Mouse (Mus musculus): ENCODE data around the gene Cd164l2. TPM values are rescaled to one million over a fixed set of nuclear protein-coding genes. Genes with fewer than 3 reads are reported as not detected.

Cd164l2 gene
- polyA plus RNA-seq, 1 experiment from 2014 or later = 11.6 TPM

- Histone ChIP-seq H3K4me3 (ENCODE audit: low read depth, low read length) (no peak overlapping the region), H3K4me1 (ENCODE audit: control insufficient read depth, insufficient read depth, low read length) (peaks cover 28% of the 10 kb centered on the region), H3K36me3 (ENCODE audit: control insufficient read depth, insufficient read depth, low read length) (no peaks in the 10 kb centered on the region; the same call in 1 of the 2 replicates), H3K4me2 (replicated peaks; ENCODE audit: low read depth, low read length) (no peak overlapping the region), H3K27me3 (ENCODE audit: control insufficient read depth, insufficient read depth, low read length) (no peaks in the 10 kb centered on the region), H3K27ac (ENCODE audit: low read length) (peak overlapping the region; percentile 61; the same call in 1 of the 2 replicates), H3K9ac (replicated peaks; ENCODE audit: low read depth, low read length) (0 out of 2 replicates have a peak overlapping the region, but pooled peaks have one; percentile 3), H3K9me3 (ENCODE audit: control insufficient read depth, low read depth, low read length) (no peaks in the 10 kb centered on the region)
- ATAC-seq (ENCODE audit: insufficient number of reproducible peaks, insufficient read depth, low FRiP score, low read depth) = no peak
- 14% methylated on average over 7 of the region's 7 CpGs for WGBS
These were observed 7.6 kb upstream of the Cd164l2 start for GRCm38 (mm10) chr4:133204379-133204778.

DNA sequence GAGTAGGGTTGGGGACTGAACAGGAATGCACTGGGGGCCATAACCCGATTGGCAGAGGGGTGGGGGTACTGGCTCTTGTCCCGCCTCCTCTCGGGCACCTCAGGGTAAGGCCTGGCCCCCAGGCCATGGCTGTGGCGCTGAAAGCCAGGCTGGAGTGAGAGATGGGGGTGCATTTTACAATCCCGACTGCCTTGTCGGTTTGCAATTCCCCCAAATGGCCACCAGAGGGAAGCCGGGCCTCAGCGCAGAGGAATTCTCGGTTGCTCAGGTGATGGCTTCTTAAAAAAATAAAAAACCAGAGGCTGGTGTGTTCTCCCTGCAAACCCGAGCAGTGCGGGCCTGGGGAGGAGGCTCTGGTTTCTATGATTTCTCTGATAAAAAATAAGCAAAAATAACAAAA is 2.6 kb upstream of the Cd164l2 start:
- H3K27ac ChIP-seq (ENCODE audit: low read length) = no peak overlapping the region
- H3K36me3 ChIP-seq (ENCODE audit: control insufficient read depth, insufficient read depth, low read length) = no peaks in the 10 kb centered on the region
- no peaks in the 10 kb centered on the region for H3K9me3 ChIP-seq (ENCODE audit: control insufficient read depth, low read depth, low read length)
- no peak overlapping the region for H3K4me2 ChIP-seq (replicated peaks; ENCODE audit: low read depth, low read length)
- ATAC-seq (ENCODE audit: insufficient number of reproducible peaks, insufficient read depth, low FRiP score, low read depth) = no peak
- no peak overlapping the region for H3K9ac ChIP-seq (replicated peaks; ENCODE audit: low read depth, low read length)
- H3K27me3 ChIP-seq (ENCODE audit: control insufficient read depth, insufficient read depth, low read length) = no peaks in the 10 kb centered on the region
- H3K4me3 ChIP-seq (ENCODE audit: low read depth, low read length) = no peak overlapping the region
- 4% methylated on average over 11 of the region's 11 CpGs for WGBS
- H3K4me1 ChIP-seq (ENCODE audit: control insufficient read depth, insufficient read depth, low read length) = peaks cover 21% of the 10 kb centered on the region; the same call in 1 of the 2 replicates

DNA sequence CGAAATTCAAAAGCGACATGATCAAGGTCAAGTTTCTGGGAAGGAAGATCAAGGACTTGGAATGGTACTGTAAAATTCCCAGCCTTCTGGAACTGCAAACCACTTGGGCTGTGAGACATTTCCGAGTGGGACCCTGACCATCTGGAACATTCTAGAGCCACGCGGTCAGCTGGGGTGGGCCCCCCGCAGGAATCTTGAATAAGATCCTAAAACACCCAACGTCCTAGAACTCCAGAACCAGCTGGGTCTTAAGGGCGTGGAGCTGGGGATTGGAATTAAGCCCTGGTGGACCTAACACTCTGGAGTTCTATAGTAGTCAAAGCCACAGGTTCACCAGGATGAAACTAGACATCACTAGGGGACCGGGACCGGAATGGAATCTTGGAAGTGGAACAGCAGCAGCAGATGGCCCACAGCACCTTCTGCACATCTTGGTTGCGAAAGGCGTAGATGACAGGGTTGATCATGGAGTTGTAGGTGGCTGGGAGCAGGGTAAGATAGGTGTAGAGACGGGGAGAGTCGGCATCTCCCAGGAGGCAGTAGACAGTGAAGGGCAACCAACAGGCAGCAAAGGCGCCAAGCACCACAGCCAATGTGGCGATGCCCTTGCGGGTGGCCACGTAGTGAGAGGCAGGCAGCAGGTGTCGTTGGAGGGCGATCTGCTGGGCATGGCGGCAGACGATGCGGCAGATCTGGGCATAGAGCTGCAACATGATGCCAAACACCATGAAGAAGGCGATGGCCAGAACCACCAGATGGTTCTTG is 1.7 kb upstream of the Cd164l2 start:
- H3K4me3 ChIP-seq (ENCODE audit: low read depth, low read length) = no peak overlapping the region
- WGBS = 94% methylated on average over 24 of the region's 24 CpGs

GRCm38 (mm10) chr4:133210788-133211390 is 1.0 kb upstream of the Cd164l2 start:
- no peaks in the 10 kb centered on the region for H3K27me3 ChIP-seq (ENCODE audit: control insufficient read depth, insufficient read depth, low read length)
- no peak overlapping the region for H3K4me2 ChIP-seq (replicated peaks; ENCODE audit: low read depth, low read length)
- H3K27ac ChIP-seq (ENCODE audit: low read length) = no peak overlapping the region
- 96% methylated on average over 19 of the region's 19 CpGs for WGBS
- no peak overlapping the region for H3K9ac ChIP-seq (replicated peaks; ENCODE audit: low read depth, low read length)
- H3K36me3 ChIP-seq (ENCODE audit: control insufficient read depth, insufficient read depth, low read length) = no peaks in the 10 kb centered on the region
- H3K4me1 ChIP-seq (ENCODE audit: control insufficient read depth, insufficient read depth, low read length) = peaks cover 15% of the 10 kb centered on the region; the same call in 1 of the 2 replicates
- H3K4me3 ChIP-seq (ENCODE audit: low read depth, low read length) = no peak overlapping the region
- no peaks in the 10 kb centered on the region for H3K9me3 ChIP-seq (ENCODE audit: control insufficient read depth, low read depth, low read length)
- no peak for ATAC-seq (ENCODE audit: insufficient number of reproducible peaks, insufficient read depth, low FRiP score, low read depth)

More for the DNA sequence above, 1.7 kb upstream of the Cd164l2 start:
- Histone ChIP-seq H3K4me1 (ENCODE audit: control insufficient read depth, insufficient read depth, low read length) (peaks cover 15% of the 10 kb centered on the region; the same call in 1 of the 2 replicates), H3K36me3 (ENCODE audit: control insufficient read depth, insufficient read depth, low read length) (no peaks in the 10 kb centered on the region), H3K9ac (replicated peaks; ENCODE audit: low read depth, low read length) (no peak overlapping the region), H3K27ac (ENCODE audit: low read length) (no peak overlapping the region), H3K9me3 (ENCODE audit: control insufficient read depth, low read depth, low read length) (no peaks in the 10 kb centered on the region), H3K27me3 (ENCODE audit: control insufficient read depth, insufficient read depth, low read length) (no peaks in the 10 kb centered on the region), H3K4me2 (replicated peaks; ENCODE audit: low read depth, low read length) (no peak overlapping the region)
- no peak for ATAC-seq (ENCODE audit: insufficient number of reproducible peaks, insufficient read depth, low FRiP score, low read depth)

DNA sequence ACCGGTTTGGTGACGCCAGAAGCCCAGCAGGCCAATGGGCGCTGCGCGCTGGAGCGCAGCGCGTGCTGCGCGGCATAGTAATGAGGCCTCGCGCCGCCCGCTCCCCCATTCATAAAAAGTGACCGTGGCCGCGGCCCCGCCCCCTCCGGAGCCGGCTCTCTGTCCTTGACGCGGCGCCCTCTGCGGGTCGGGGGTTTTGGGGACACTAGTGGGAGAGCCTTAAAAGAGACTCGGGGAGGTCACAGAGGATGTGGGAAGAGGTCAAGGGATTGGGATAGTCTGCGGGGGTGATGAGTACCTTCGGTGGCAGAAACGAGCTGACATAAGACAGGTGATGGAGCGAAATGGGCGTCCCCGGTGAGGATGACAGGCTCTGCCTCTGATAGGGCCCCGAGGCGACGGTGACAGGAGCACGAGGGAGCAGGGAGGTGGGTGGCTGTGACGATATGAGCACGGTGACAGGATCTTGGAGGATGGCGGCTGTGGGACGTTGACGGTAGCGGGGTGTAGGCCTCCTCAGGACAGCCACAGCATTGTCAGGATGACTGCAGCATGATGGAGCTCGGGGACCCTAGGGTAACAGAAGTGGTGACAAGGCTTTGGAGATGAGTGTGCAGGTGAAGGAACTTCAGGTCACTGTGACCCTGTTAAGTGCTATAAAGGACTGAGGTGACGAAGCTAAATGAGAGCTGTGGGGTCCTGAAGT is 784 bp downstream of the Cd164l2 start:
- ATAC-seq (ENCODE audit: insufficient number of reproducible peaks, insufficient read depth, low FRiP score, low read depth) = peak; percentile 67
- WGBS = 1% methylated on average over 44 of the region's 44 CpGs
- Histone ChIP-seq H3K4me2 (replicated peaks; ENCODE audit: low read depth, low read length) (peak overlapping the region; percentile 99), H3K4me1 (ENCODE audit: control insufficient read depth, insufficient read depth, low read length) (peaks cover 15% of the 10 kb centered on the region; the same call in 1 of the 2 replicates), H3K9ac (replicated peaks; ENCODE audit: low read depth, low read length) (peak overlapping the region; percentile 42; the same call in 1 of the 2 replicates), H3K36me3 (ENCODE audit: control insufficient read depth, insufficient read depth, low read length) (no peaks in the 10 kb centered on the region), H3K27ac (ENCODE audit: low read length) (no peak overlapping the region), H3K27me3 (ENCODE audit: control insufficient read depth, insufficient read depth, low read length) (no peaks in the 10 kb centered on the region), H3K4me3 (ENCODE audit: low read depth, low read length) (peak overlapping the region; percentile 64), H3K9me3 (ENCODE audit: control insufficient read depth, low read depth, low read length) (no peaks in the 10 kb centered on the region)

DNA sequence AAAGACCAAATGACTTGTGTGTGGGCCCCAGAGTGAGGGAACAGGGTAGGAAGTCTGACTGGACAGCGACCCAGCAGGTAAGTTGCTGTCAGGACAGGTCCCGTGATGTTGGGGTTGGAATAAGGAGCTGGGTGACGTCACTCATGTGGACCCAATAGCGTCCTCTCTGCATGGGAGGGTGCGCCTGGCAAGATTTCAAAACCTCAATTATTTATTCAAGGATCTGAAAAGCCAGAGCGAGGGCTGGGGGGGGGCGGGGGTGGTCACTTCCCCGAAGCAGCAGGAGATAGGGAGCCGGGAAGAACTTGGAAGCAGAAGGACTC is 1.3 kb downstream of the Cd164l2 start:
- Histone ChIP-seq H3K9me3 (ENCODE audit: control insufficient read depth, low read depth, low read length) (no peaks in the 10 kb centered on the region), H3K27ac (ENCODE audit: low read length) (no peak overlapping the region), H3K36me3 (ENCODE audit: control insufficient read depth, insufficient read depth, low read length) (no peaks in the 10 kb centered on the region), H3K4me2 (replicated peaks; ENCODE audit: low read depth, low read length) (peak overlapping the region; percentile 99), H3K4me3 (ENCODE audit: low read depth, low read length) (no peak overlapping the region), H3K4me1 (ENCODE audit: control insufficient read depth, insufficient read depth, low read length) (peaks cover 15% of the 10 kb centered on the region; the same call in 1 of the 2 replicates), H3K9ac (replicated peaks; ENCODE audit: low read depth, low read length) (no peak overlapping the region), H3K27me3 (ENCODE audit: control insufficient read depth, insufficient read depth, low read length) (no peaks in the 10 kb centered on the region)
- no peak for ATAC-seq (ENCODE audit: insufficient number of reproducible peaks, insufficient read depth, low FRiP score, low read depth)
- 0% methylated on average over 9 of the region's 9 CpGs for WGBS

DNA sequence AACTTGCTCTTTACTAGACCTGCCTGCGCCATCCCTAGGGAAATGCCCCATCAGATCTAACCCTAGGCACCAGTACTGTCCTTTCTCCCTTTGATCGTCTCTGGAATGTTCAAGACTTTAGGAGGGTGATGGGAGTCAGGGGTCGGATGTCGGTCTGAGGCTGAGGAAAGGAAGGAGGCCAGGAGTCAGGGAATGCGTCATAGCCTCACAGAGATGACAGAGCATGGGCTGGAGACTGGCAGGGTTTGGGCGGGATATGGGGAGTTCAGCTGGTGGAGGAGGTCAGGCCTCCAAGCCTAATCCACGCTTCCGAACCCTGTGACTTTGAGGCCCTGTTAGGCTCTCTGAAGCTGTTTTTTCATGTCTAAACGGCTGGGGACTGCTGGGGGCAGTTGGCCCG is 1.7 kb downstream of the Cd164l2 start:
- Histone ChIP-seq H3K4me3 (ENCODE audit: low read depth, low read length) (no peak overlapping the region), H3K27ac (ENCODE audit: low read length) (no peak overlapping the region), H3K27me3 (ENCODE audit: control insufficient read depth, insufficient read depth, low read length) (no peaks in the 10 kb centered on the region), H3K36me3 (ENCODE audit: control insufficient read depth, insufficient read depth, low read length) (no peaks in the 10 kb centered on the region), H3K4me2 (replicated peaks; ENCODE audit: low read depth, low read length) (peak overlapping the region; percentile 99), H3K4me1 (ENCODE audit: control insufficient read depth, insufficient read depth, low read length) (peaks cover 15% of the 10 kb centered on the region; the same call in 1 of the 2 replicates), H3K9me3 (ENCODE audit: control insufficient read depth, low read depth, low read length) (no peaks in the 10 kb centered on the region), H3K9ac (replicated peaks; ENCODE audit: low read depth, low read length) (no peak overlapping the region)
- 11% methylated on average over 10 of the region's 10 CpGs for WGBS
- ATAC-seq (ENCODE audit: insufficient number of reproducible peaks, insufficient read depth, low FRiP score, low read depth) = no peak

DNA sequence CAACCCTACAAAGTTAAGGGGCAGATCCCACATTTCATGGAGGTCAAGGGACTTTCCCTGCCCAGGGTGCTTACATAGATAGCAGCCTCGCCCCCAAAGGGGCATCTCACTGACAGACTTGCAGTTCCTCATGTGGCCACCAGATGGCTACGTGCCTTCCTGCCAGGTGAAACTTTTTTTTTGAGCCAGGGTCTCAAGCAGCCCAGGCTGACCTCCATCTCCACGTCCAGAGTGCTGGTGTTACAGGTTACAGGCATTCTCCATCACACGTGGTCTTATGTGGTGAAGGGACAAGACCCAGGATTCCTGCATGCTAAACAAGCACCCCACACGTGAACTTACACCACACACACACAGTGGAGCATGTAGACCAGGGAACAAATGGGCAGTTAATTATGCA is 5.7 kb downstream of the Cd164l2 start:
- Histone ChIP-seq H3K27ac (ENCODE audit: low read length) (no peak overlapping the region), H3K4me3 (ENCODE audit: low read depth, low read length) (no peak overlapping the region), H3K4me2 (replicated peaks; ENCODE audit: low read depth, low read length) (no peak overlapping the region), H3K9ac (replicated peaks; ENCODE audit: low read depth, low read length) (no peak overlapping the region), H3K36me3 (ENCODE audit: control insufficient read depth, insufficient read depth, low read length) (no peaks in the 10 kb centered on the region), H3K4me1 (ENCODE audit: control insufficient read depth, insufficient read depth, low read length) (peaks cover 15% of the 10 kb centered on the region; the same call in 1 of the 2 replicates), H3K9me3 (ENCODE audit: control insufficient read depth, low read depth, low read length) (no peaks in the 10 kb centered on the region), H3K27me3 (ENCODE audit: control insufficient read depth, insufficient read depth, low read length) (no peaks in the 10 kb centered on the region)
- WGBS = 4% methylated on average over 5 of the region's 5 CpGs
- no peak for ATAC-seq (ENCODE audit: insufficient number of reproducible peaks, insufficient read depth, low FRiP score, low read depth)

Data from stomach, embryonic 14.5 days (tissue).